Comparison of ENCODE assay signal across 9 mouse cellular contexts in the genomic region with DNA sequence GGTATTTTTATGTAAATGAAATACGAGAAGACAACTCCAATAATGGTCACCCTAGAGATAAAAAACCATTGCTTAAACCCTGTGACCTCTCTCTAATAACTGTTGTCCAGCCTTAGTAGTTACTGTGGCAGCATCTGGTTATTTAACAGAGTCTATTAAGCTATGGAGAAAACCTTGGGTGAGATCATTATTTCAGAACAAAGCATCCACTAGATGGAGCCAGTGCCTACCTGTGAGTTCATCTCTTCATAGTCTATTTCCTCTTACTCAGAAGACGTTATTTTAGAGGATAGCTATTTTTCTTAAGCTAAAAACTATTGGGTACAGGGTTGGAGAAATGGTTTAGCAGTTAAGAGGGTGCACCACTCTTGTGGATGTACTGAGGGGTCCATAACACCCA. TPM values are rescaled to one million over a fixed set of nuclear protein-coding genes. Genes with fewer than 3 reads are reported as not detected.
A peak's percentile ranks its signal among the peaks of the same experiment; 100 is the strongest.
DNase-seq lines count a peak whose midpoint lies in the region; ATAC-seq and TF ChIP-seq lines count a peak whose summit lies in the region.
"Had no signal": no experiment of that assay in that cellular context is flagged by ENCODE, and none has a peak within 500 bp of the region (broad histone marks: within the 10 kb centered on the region; RNA-seq: fewer than 3 reads in every experiment).

No protein-coding gene starts in this region.

- H3K9ac ChIP-seq in limb, embryonic 14.5 days (ENCODE audit: low read depth, low read length, severe bottlenecking): no peak overlapping the region
- no peak overlapping the region for H3K9ac ChIP-seq in lung, embryonic 16.5 days (ENCODE audit: low read length)
- no peak overlapping the region for H3K9ac ChIP-seq in midbrain, embryonic 15.5 days

- H3K4me1 ChIP-seq in limb, embryonic 14.5 days (ENCODE audit: control insufficient read depth, insufficient read depth, low read length): no peaks in the 10 kb centered on the region
- H3K4me1 ChIP-seq in limb, embryonic 10.5 days: no peaks in the 10 kb centered on the region
- no peaks in the 10 kb centered on the region for H3K4me1 ChIP-seq in lung, embryonic 16.5 days (replicated peaks; ENCODE audit: control insufficient read depth, insufficient read depth, low read length)
- no peaks in the 10 kb centered on the region for H3K4me1 ChIP-seq in midbrain, embryonic 15.5 days

- DNase-seq in embryo, embryonic 10 days (ENCODE audit: low spot score): peak; percentile 77
- no peak for DNase-seq in embryo, embryonic 9.5 days (ENCODE audit: extremely low spot score)
- DNase-seq in limb, embryonic 14.5 days (ENCODE audit: low spot score): peak; percentile 94
- DNase-seq in limb, embryonic 10.5 days (ENCODE audit: low spot score): no peak
- peak; percentile 43 for DNase-seq in Muller cell, postnatal 12 days (ENCODE audit: inconsistent ontology term)
- peak; percentile 36 for DNase-seq in embryo, embryonic 11.5 days (ENCODE audit: low read depth, low spot score)

- no peaks in the 10 kb centered on the region for H3K9me3 ChIP-seq in limb, embryonic 14.5 days (ENCODE audit: control insufficient read depth, low read length)
- H3K9me3 ChIP-seq in limb, embryonic 10.5 days (replicated peaks): no peaks in the 10 kb centered on the region
- H3K9me3 ChIP-seq in lung, embryonic 16.5 days (ENCODE audit: control insufficient read depth, low read length): no peaks in the 10 kb centered on the region
- no peaks in the 10 kb centered on the region for H3K9me3 ChIP-seq in midbrain, embryonic 15.5 days

- H3K36me3 ChIP-seq in limb, embryonic 14.5 days (ENCODE audit: control insufficient read depth, insufficient read depth, low read length): peaks cover 53% of the 10 kb centered on the region
- peaks cover 83% of the 10 kb centered on the region for H3K36me3 ChIP-seq in limb, embryonic 10.5 days
- H3K36me3 ChIP-seq in lung, embryonic 16.5 days (ENCODE audit: control insufficient read depth, insufficient read depth, low read length): peaks cover 24% of the 10 kb centered on the region
- H3K36me3 ChIP-seq in midbrain, embryonic 15.5 days (replicated peaks): peaks cover 27% of the 10 kb centered on the region; the same call in 1 of the 2 replicates

- no peak for ATAC-seq in limb, embryonic 14.5 days (ENCODE audit: low FRiP score, low read depth)
- 0 out of 2 replicates have a peak, but pooled peaks have one; percentile 43 for ATAC-seq in lung, embryonic 16.5 days (ENCODE audit: low read depth)
- ATAC-seq in midbrain, embryonic 15.5 days (replicated peaks): no peak

- H3K27ac ChIP-seq in limb, embryonic 14.5 days (replicated peaks; ENCODE audit: low read depth, low read length): no peak overlapping the region
- H3K27ac ChIP-seq in limb, embryonic 10.5 days: no peak overlapping the region
- no peak overlapping the region for H3K27ac ChIP-seq in lung, embryonic 16.5 days (ENCODE audit: low read length)
- no peak overlapping the region for H3K27ac ChIP-seq in midbrain, embryonic 15.5 days

- no peak overlapping the region for H3K4me3 ChIP-seq in limb, embryonic 14.5 days (replicated peaks; ENCODE audit: low read length)
- no peak overlapping the region for H3K4me3 ChIP-seq in limb, embryonic 10.5 days
- no peak overlapping the region for H3K4me3 ChIP-seq in lung, embryonic 16.5 days (ENCODE audit: low read length)
- no peak overlapping the region for H3K4me3 ChIP-seq in midbrain, embryonic 15.5 days
- H3K4me3 ChIP-seq: myocyte had no signal

- WGBS in limb, embryonic 14.5 days: 44% methylated on average over 2 of the region's 2 CpGs
- WGBS in limb, embryonic 10.5 days: 61% methylated on average over 2 of the region's 2 CpGs
- WGBS in lung, embryonic 16.5 days: 37% methylated on average over 2 of the region's 2 CpGs
- 45% methylated on average over 2 of the region's 2 CpGs for WGBS in midbrain, embryonic 15.5 days

- H3K4me2 ChIP-seq in limb, embryonic 14.5 days (replicated peaks; ENCODE audit: low read depth, low read length, severe bottlenecking): no peak overlapping the region
- H3K4me2 ChIP-seq in lung, embryonic 16.5 days (ENCODE audit: low read depth, low read length): no peak overlapping the region
- no peak overlapping the region for H3K4me2 ChIP-seq in midbrain, embryonic 15.5 days

- no peaks in the 10 kb centered on the region for H3K27me3 ChIP-seq in limb, embryonic 14.5 days (ENCODE audit: control insufficient read depth, insufficient read depth, low read length)
- H3K27me3 ChIP-seq in limb, embryonic 10.5 days (ENCODE audit: low read depth, poor library complexity, severe bottlenecking): no peaks in the 10 kb centered on the region
- H3K27me3 ChIP-seq in lung, embryonic 16.5 days (ENCODE audit: control insufficient read depth, insufficient read depth, low read depth, low read length): no peaks in the 10 kb centered on the region
- H3K27me3 ChIP-seq in midbrain, embryonic 15.5 days (replicated peaks): no peaks in the 10 kb centered on the region

- no peak for TF ChIP-seq POLR2A in limb, embryonic 14.5 days (IDR thresholded peaks at IDR 0.05; ENCODE audit: borderline replicate concordance, extremely low read depth, insufficient read depth, insufficient read length)

RNA-seq across cellular contexts. Expression of gene Psen1, which starts 25.8 kb away (rescaled TPM):
- polyA plus RNA-seq in limb, embryonic 14.5 days (2012; rRNA removed): 30.5 and 33.1 TPM in 2 replicates
- 77.3 and 79.3 TPM in 2 replicates for polyA plus RNA-seq in limb, embryonic 14.5 days (2014; fragmentation: Nextera tagmentation; extraction: Ambion mirVana)
- 59.8 and 60.9 TPM in 2 replicates for polyA plus RNA-seq in limb, embryonic 10.5 days (2016; fragmentation: Nextera tagmentation; extraction: Ambion mirVana)
- polyA plus RNA-seq in lung, embryonic 16.5 days (2015; fragmentation: Nextera tagmentation; extraction: Ambion mirVana): 54.3 and 56.6 TPM in 2 replicates
- 70.0 and 74.7 TPM in 2 replicates for polyA plus RNA-seq in midbrain, embryonic 15.5 days (2015; fragmentation: Nextera tagmentation; extraction: Ambion mirVana)

RNA-seq across cellular contexts. Expression of gene Papln, which starts 49.7 kb away (rescaled TPM):
- 5.2 and 5.9 TPM in 2 replicates for polyA plus RNA-seq in limb, embryonic 14.5 days (2012; rRNA removed)
- polyA plus RNA-seq in limb, embryonic 14.5 days (2014; fragmentation: Nextera tagmentation; extraction: Ambion mirVana): 2.0 and 2.6 TPM in 2 replicates
- polyA plus RNA-seq in limb, embryonic 10.5 days (2016; fragmentation: Nextera tagmentation; extraction: Ambion mirVana): 0.11 TPM in 2 replicates
- 1.0 and 1.3 TPM in 2 replicates for polyA plus RNA-seq in lung, embryonic 16.5 days (2015; fragmentation: Nextera tagmentation; extraction: Ambion mirVana)
- 0.22 and 0.28 TPM in 2 replicates for polyA plus RNA-seq in midbrain, embryonic 15.5 days (2015; fragmentation: Nextera tagmentation; extraction: Ambion mirVana)

Comparison
In these comparisons a context has a peak if more than half of its experiments do, and no peak if none do; other contexts are left out.
1. DNase-seq: peak in embryo, embryonic 10 days (single experiment), limb, embryonic 14.5 days (single experiment), Muller cell, postnatal 12 days (single experiment) and embryo, embryonic 11.5 days (single experiment); none in embryo, embryonic 9.5 days (single experiment) and limb, embryonic 10.5 days (single experiment).